Mouse (Mus musculus) hindbrain, postnatal 0 days (tissue): Measurements from ENCODE around the gene Plcl2. TPM values are rescaled to one million over a fixed set of nuclear protein-coding genes. Genes with fewer than 3 reads are reported as not detected.
"Not testable (repeated sequence)": the region's sequence is repeated elsewhere in the genome, so short reads cannot be mapped to it uniquely, and the experiment has no call there.

Experiments used
- ATAC-seq: fragments of 200-750 bp; cut with Nextera tagmentation; 2 replicates; pipeline ENCODE4 v1.8.0; 2017; ENCODE audit warnings: mild to moderate bottlenecking, moderate TSS enrichment, moderate library complexity
- DNase-seq: peaks from one replicate; pipeline ENCODE4 v3.0.0-alpha.2; 2015; ENCODE audit warnings: low spot score
- H3K27ac ChIP-seq: fragments of 300-500 bp; sonication (generic); 2 replicates; pipeline ENCODE4 v1.5.1; 2014; ENCODE audit warnings: mild to moderate bottlenecking
- H3K27me3 ChIP-seq: fragments of 300-500 bp; sonication (generic); 2 replicates; pipeline ENCODE4 v1.6.1; 2014; ENCODE audit warnings: low read length, mixed read lengths; ENCODE audit not compliant: insufficient read depth
- H3K36me3 ChIP-seq: fragments of 300-500 bp; sonication (generic); 2 replicates; pipeline ENCODE4 v1.6.1; 2014; ENCODE audit warnings: low read length, mixed read lengths; ENCODE audit not compliant: insufficient read depth
- H3K4me1 ChIP-seq: fragments of 300-500 bp; sonication (generic); 2 replicates; pipeline ENCODE4 v1.6.1; 2014; ENCODE audit warnings: antibody characterized with exemption, low read length, mixed read lengths; ENCODE audit not compliant: insufficient read depth
- H3K4me2 ChIP-seq: fragments of 300-500 bp; sonication (generic); 2 replicates; pipeline ENCODE4 v1.6.1; 2014; ENCODE audit warnings: low read depth, mild to moderate bottlenecking, low read length, moderate library complexity, mixed read lengths
- H3K4me3 ChIP-seq: fragments of 300-500 bp; sonication (generic); 2 replicates; pipeline ENCODE4 v1.5.1; 2014; ENCODE audit warnings: low read length
- H3K9ac ChIP-seq: fragments of 300-500 bp; sonication (generic); replicated peaks from 2 replicates; pipeline ENCODE4 v1.6.1; 2014; ENCODE audit warnings: mild to moderate bottlenecking, low read length, moderate library complexity, mixed read lengths
- H3K9me3 ChIP-seq: fragments of 300-500 bp; sonication (generic); 2 replicates; pipeline ENCODE4 v1.6.1; 2016; ENCODE audit warnings: low read length, mixed read lengths
- CTCF ChIP-seq: IDR thresholded peaks from 2 replicates; pipeline ENCODE4 v1.5.1; 2016; ENCODE audit warnings: antibody characterized with exemption, control low read depth, low read depth
- WGBS: fragments of 180-500 bp; shearing (Covaris S2); extraction: QIAGEN DNeasy Blood & Tissue Kit; methylation state at CpG from one replicate; pipeline ENCODE4 v1.1.7; 2014; 5-methylcytosine and 5-hydroxymethylcytosine counted together
- polyA plus RNA-seq: library from polyadenylated mRNA; unstranded; fragments of >200 nt; fragmentation: Nextera tagmentation; extraction: Ambion mirVana; gene quantifications from 2 replicates; pipeline ENCODE4 v1.2.1, GENCODE M21; 2015
- total RNA-seq: library from RNA; depleted of rRNA; stranded (reverse); fragments of >200 nt; gene quantifications from 2 replicates; pipeline ENCODE4 v1.2.3, GENCODE M21; 2014

Gene Plcl2
- total and polyA plus RNA-seq, 2 experiments from 2014 or later = 8.3 to 41.2 TPM

DNA sequence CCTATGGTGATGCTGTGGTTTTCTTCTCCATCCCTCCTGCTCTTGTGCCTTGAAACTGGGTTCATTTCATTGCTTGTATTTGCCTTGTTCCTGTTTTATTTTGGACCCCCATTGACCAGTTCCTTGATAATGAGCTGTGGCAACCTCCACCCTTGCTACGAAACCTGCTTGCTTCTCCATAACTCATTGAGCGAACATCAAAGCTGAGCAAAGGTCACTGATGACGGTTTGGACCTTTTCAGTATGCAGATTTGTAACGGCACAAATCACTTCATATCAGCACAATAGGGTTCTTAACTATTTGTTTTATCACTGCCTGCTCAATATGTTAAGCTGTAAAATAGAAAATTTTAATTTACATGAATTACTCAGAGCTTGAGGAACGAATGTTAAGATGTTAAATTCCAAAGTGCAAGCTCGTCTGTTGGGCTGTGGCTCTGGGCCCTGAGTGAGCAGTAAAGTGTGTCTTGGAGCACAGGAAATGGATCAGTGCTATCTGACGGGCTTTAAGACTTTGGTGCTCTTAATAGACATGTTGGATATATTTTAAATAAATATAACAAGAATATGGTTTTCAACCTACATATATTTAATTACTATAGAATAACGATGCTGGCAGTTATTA is 126.9 kb downstream of the Plcl2 start:
- Histone ChIP-seq H3K4me3 (no peak overlapping the region), H3K27ac (no peak overlapping the region), H3K4me2 (no peak overlapping the region), H3K4me1 (no peaks in the 10 kb centered on the region), H3K9me3 (no peaks in the 10 kb centered on the region), H3K27me3 (no peaks in the 10 kb centered on the region), H3K9ac (no peak overlapping the region), H3K36me3 (no peaks in the 10 kb centered on the region)
- 83% methylated on average over 8 of the region's 8 CpGs for WGBS
- ATAC-seq (no peak), DNase-seq (no peak)
- TF ChIP-seq CTCF = no peak

DNA sequence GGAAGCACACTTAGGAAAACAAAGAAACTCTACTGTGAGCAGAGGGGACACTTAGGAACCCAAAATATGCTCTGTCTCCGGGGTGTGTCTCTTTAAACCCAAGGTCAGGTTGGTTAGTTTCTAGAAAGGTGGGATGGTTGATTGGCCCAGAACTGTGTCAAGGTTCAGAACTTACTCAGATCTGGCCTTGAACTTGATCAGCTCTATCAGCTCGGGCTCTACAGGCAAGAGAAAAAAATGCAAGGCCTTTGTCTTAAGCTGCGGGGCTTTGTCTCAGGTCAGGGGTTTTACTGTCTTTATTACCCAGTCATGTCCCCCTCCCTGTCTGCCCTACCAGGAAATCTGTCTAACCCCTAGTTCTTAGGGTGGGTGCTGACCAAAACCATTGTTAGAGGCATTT is 129.6 kb downstream of the Plcl2 start:
- Histone ChIP-seq H3K4me1 (no peaks in the 10 kb centered on the region), H3K27ac (no peak overlapping the region), H3K9me3 (no peaks in the 10 kb centered on the region), H3K27me3 (no peaks in the 10 kb centered on the region), H3K9ac (no peak overlapping the region), H3K4me2 (no peak overlapping the region), H3K36me3 (no peaks in the 10 kb centered on the region), H3K4me3 (no peak overlapping the region)
- no peak for DNase-seq
- 84% methylated on average over 3 of the region's 3 CpGs for WGBS
- no peak for TF ChIP-seq CTCF
- no peak for ATAC-seq

DNA sequence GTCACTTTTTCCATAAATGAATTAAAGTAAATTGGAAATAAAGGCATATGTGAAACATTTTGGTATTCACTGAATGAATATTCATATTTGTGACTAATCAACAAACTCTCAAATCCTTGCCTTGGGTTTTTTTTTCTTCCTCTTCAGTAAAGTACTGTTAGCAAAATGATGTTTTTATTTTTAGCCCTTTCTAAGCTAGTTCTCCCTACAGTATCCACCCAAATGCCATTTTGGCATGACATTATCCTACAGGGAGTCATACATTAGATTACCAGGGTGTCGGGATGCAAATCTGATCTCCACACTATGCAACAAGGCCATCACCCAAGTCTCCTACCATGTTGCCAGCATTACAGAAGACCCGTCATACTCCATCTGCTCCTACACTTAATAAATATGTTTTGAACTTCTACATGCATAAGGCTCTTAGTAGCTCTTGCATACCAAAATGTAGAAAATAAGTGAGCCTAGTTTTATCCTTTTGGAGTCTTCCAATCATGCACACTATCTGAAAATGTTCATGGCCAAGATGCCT is 131.9 kb downstream of the Plcl2 start:
- Histone ChIP-seq H3K9ac (no peak overlapping the region), H3K27ac (no peak overlapping the region), H3K4me1 (peaks cover 4% of the 10 kb centered on the region; the same call in 1 of the 2 replicates), H3K27me3 (no peaks in the 10 kb centered on the region), H3K9me3 (no peaks in the 10 kb centered on the region), H3K36me3 (no peaks in the 10 kb centered on the region), H3K4me2 (no peak overlapping the region), H3K4me3 (no peak overlapping the region)
- no peak for ATAC-seq
- DNase-seq = no peak
- WGBS = 83% methylated on average over 2 of the region's 2 CpGs
- no peak for TF ChIP-seq CTCF

DNA sequence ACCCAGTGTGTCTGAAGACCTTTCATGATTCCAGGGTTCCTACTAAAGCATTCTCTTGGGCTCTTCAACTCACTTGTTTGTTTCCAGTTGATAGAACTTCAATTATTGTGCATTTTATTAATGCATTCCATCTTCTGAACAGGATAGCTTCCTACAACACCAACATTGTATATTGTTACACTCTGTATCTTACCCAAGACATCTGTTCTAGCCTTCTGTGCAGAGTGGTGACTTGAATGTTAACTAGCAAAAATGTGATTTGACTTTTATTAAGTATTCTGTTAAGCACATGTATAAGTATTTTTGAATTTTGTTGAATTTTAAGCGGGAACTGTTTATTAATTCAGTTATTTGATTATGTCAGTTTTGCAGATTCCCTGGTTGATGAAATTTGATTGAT is 132.7 kb downstream of the Plcl2 start:
- TF ChIP-seq CTCF = no peak
- ATAC-seq (no peak), DNase-seq (no peak)
- H3K9me3 ChIP-seq = no peaks in the 10 kb centered on the region
- H3K36me3 ChIP-seq = no peaks in the 10 kb centered on the region
- H3K4me3 ChIP-seq = no peak overlapping the region
- H3K9ac ChIP-seq = no peak overlapping the region
- H3K4me1 ChIP-seq = peaks cover 4% of the 10 kb centered on the region; the same call in 1 of the 2 replicates
- H3K27me3 ChIP-seq = no peaks in the 10 kb centered on the region
- 89% methylated on average over 1 of the region's 1 CpGs for WGBS
- no peak overlapping the region for H3K27ac ChIP-seq
- H3K4me2 ChIP-seq = no peak overlapping the region

DNA sequence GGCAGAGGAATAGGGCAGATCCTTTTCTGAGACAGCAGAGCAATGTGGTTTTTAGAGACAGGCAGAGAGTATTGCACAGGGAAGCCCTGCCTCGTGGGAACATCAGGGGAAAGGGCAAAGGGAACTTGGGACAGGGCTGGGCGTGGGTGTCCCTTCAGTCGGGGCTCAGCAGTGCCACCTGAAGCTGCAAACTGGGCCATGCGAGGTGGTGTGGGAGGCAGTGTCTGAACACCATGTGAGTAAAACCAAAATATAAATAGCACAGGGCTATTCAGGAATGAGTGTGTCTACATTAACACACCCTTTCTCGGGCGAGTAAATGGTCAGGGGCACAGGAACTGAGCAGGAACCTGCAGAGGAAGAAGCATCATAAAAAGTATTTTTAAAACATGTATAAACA is 134.2 kb downstream of the Plcl2 start:
- 63% methylated on average over 6 of the region's 6 CpGs for WGBS
- no peak overlapping the region for H3K4me3 ChIP-seq
- no peaks in the 10 kb centered on the region for H3K36me3 ChIP-seq
- TF ChIP-seq CTCF = no peak
- no peak overlapping the region for H3K4me2 ChIP-seq
- H3K9me3 ChIP-seq = no peaks in the 10 kb centered on the region
- H3K27me3 ChIP-seq = no peaks in the 10 kb centered on the region
- DNase-seq (no peak), ATAC-seq (no peak)
- no peak overlapping the region for H3K27ac ChIP-seq
- H3K9ac ChIP-seq = no peak overlapping the region
- peaks cover 4% of the 10 kb centered on the region; the same call in 1 of the 2 replicates for H3K4me1 ChIP-seq

DNA sequence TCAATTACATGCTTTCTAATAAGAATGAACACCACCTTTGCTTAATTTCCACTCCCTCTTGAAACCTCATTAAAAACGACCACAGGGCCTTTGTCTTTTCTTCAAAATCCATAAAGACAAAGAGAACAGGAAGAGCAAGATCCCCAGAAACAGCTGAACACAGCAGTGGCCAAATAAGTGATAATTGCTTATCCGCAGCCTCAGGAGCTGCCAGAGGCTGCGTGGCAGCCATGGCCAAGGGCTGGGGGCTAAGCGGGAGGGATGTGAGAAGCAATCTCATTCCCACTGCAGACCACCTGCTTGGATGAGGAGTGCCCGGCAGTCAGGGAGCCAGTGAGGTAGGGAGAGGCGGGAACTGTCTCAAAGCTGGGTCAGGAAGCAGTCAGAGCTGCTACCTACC is 134.8 kb downstream of the Plcl2 start:
- Histone ChIP-seq H3K9me3 (no peaks in the 10 kb centered on the region), H3K4me3 (no peak overlapping the region), H3K36me3 (no peaks in the 10 kb centered on the region), H3K4me2 (0 out of 2 replicates have a peak overlapping the region, but pooled peaks have one; percentile 8), H3K4me1 (peaks cover 4% of the 10 kb centered on the region; the same call in 1 of the 2 replicates), H3K27ac (0 out of 2 replicates have a peak overlapping the region, but pooled peaks have one; percentile 22), H3K27me3 (no peaks in the 10 kb centered on the region), H3K9ac (no peak overlapping the region)
- DNase-seq (peak; percentile 69), ATAC-seq (peak; percentile 66; the same call in 1 of the 2 replicates)
- WGBS = 12% methylated on average over 6 of the region's 6 CpGs
- 0 out of 2 replicates have a peak, but pooled peaks have one; percentile 5 for TF ChIP-seq CTCF

DNA sequence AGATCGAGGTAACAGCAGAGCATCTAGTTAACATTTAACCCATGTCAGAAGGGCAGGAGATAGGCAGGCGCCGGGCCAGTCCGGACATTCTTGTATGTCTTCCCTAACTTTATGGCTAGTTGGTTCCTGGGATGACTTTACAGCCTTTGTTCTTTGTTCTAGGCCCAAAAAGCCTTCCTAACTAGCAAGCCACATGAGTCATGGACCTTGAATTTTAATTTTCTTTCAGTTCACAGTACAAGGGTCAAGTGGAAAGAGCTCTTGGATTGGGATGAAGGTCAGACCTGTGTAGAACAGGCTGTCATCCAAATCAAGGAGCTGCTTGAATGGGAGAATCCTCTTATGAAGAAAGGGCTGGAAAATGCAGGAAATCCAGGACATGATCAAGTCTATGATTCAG is 138.9 kb downstream of the Plcl2 start:
- ATAC-seq, H3K36me3 ChIP-seq, H3K4me1 ChIP-seq, H3K27ac ChIP-seq, H3K9ac ChIP-seq, DNase-seq, H3K9me3 ChIP-seq, H3K4me3 ChIP-seq, H3K4me2 ChIP-seq, H3K27me3 ChIP-seq: not testable (repeated sequence)
- 98% methylated on average over 4 of the region's 4 CpGs for WGBS
